Mouse (Mus musculus) cerebellum, postnatal 4 days (tissue): Measurements from ENCODE around the gene Mindy4.

Experiments
- DNase-seq, 2 experiments: peaks; one replicate each; pipeline ENCODE4 v3.0.0; 2022; ENCODE audit warnings: low spot score in 2 of 2, mixed read lengths in 1 of 2

Mindy4 gene

GRCm38 (mm10) chr6:55338934-55339825 is 136.0 kb downstream of the Mindy4 start:
- DNase-seq, result no peak

- no peak for DNase-seq
Observed at GRCm38 (mm10) chr6:55341688-55342087, 138.5 kb downstream of the Mindy4 start.

DNA sequence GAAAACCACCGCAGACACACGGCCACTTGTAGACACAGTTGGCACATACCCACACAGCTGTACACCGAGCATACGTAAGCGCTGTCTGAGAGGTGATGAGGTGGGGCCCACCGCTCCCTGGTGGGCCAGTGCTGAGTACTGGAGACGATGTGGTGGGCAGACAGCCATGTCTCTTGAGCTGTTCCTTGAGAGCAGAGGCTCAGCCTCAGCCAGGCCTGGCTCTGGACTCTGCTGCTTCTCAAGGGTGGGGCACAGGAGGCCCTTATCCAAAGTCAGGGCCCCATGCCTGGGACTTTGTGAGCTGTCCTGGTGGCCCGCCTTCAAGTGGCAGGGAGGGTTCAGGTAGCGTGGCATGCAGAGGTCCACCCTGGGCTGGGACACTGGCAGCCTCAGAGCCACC is 139.1 kb downstream of the Mindy4 start:
- no peak for DNase-seq

DNA sequence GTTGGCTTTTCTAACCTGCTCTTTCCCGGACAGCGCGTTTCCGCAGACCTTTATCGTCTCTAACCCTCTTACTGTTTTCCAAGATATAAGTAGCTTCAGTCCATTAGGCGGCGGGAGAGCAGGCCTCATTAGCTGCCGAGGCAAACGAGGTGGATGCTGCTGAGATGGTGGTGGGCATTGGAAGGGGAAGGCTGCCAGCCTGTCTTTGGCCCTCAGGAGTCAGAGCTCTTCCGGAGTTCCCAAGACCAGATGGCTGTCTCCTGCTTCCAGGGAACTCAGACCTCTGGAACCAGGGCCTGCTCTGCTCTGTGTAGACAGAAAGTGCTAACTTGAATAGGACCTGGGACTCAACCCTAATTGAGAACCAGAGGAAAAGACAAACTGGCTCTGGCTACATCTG is 140.3 kb downstream of the Mindy4 start:
- peak in 1 of 2 experiments; percentile 18 for DNase-seq

DNA sequence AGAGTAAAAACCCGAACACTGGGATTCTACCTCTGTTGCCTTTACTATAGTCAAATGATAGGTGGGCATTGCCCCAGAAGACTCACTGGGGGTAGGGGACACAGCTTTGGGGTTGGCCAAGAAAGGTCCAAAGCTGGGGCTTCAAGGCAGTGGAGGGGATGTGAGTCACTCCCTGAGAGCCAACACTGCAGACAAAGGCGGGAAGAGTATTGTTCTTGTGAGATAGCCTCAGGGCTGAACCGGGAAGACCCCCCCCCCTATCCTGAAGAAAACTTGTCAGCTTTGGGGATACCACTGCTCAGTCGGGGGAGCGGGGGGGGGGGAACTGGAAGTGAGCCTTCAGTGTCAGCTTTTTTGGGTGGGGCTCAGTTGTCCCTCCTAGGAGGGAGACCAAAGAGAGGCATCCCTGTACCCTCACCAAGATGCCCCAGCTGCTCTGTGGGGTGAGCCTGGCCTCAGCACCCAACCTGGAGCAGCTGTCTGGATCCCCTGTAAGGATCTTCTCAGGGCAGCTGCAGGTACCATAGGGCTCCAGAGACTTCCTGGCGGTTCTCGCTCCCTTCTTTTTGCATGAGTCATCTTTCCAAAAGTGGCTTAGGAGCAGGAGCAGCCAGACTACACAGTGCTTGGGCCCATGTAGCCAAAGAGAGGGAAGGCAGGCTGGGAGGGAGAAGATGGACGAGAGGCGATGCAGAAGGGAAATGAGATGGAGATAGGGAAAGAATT is 141.3 kb downstream of the Mindy4 start:
- peak in 1 of 2 experiments; percentile 13 for DNase-seq

- DNase-seq, result peak in 1 of 2 experiments; percentile 17
Observed at GRCm38 (mm10) chr6:55345264-55345663, 142.1 kb downstream of the Mindy4 start.

- DNase-seq, result no peak
Observed at GRCm38 (mm10) chr6:55346491-55346890, 143.3 kb downstream of the Mindy4 start.

DNA sequence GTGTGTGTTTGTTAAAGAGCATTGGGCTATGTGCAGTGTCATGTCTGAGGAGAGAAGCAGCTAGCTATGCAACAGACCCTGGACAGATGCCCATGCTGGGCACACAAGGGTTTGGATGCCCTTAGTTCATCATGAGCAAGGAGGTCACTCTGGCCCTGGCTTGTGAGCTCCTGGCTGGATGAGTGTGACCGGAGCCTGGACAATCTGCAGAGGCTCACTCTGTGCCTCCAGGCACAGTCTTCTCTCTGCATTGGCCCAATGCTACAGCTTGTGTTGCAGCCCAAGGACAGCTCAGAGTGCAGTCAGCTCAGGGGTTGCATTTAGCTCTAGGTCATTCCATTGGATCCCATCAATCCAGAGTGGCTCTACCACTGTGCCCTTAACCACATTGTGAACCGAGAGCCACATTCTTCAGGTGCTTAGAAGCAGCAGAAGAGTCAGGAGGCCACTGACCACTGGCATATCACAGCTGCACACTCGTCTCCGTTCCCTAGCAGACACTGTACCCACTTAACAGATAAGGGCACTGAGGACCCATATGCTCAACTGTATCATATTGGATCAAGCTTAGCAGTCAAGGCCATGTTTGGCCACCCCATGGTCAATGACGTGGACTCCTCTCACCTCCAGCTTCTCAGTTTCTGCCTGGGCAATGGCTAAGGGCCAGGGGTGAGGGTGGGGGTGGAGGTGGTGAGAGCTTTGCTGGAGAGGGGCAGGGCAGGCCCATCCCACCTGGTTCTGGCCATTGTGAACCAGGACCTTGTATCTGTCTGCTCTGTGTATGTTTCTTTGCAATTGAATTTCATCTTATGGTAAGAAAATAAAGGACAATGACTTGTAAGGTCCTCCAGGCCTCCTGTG is 144.8 kb downstream of the Mindy4 start:
- DNase-seq, result no peak

DNA sequence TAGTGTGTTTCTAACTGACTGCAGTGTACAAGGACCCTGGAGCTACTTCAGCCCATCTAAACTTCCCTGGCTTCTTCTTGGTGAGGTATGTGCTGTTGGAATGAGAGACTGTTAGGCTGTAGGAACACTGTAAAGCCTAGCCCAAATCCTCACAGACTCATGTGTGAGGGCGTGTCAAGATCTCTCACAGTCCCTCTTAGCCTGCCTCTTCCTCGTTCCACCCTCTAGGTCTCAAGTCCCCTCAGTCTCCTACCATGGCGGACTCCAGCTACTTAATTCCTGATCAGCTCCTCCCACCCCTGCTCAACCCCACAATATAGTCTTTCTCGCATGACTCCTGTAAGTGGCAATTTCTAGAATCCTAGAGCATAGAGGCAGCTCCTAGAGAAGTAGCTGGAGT is 146.0 kb downstream of the Mindy4 start:
- DNase-seq, result no peak

GRCm38 (mm10) chr6:55350383-55350952 is 147.3 kb downstream of the Mindy4 start:
- no peak for DNase-seq

DNA sequence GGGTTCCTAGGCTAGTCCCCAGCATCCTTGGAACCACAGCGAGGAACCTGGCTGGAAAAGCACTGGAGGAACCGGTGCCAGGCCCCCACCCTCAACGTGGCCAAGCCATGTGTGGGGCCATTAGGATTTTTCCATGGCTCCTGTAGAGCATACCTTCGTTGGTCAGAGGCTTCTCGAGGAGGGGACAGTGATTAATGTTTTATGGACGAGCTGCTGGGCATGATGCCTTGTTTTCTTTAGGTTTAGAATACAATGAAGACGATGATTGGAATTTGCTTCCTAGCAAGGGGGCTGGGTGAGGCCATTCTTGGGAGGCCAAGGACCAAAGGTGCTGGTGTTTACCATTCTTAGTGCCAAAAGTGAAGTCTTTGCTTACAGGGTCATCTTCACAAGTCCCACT is 148.5 kb downstream of the Mindy4 start:
- DNase-seq, result no peak

DNA sequence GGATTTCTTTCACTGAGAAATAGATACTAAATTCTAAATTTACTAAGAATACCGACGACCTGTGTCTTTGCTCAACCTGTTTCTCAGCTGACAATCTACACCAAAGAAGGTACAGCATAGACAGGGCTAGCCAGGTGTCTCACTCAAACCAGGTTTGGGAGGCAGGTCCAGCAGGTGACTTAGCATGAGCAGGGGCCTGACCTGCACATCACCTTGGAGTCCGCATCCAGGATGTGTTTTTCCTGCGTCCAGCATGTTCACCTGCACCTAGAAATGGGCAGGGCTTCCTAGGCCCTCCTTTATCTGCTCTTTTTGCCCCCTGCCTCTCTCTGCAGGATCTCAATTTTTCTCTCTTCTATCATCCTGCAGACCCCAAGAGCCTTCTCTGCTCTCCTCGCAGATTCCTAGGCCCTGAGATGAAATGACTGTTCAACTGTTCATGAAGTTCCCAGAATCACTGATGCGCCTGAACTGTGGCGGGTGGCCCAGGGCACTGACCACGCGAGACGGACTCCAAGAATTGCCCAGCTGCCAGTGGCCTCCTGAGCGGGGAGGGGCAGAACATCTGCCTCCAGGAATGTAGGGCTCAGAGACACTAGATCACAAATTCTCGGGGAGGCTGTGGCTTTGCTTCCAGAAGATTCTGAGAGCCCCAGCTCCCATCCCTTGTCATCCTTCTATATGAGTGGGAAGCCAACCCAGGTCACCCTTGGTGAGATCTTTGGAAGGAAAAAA is 150.7 kb downstream of the Mindy4 start:
- DNase-seq, result no peak

DNA sequence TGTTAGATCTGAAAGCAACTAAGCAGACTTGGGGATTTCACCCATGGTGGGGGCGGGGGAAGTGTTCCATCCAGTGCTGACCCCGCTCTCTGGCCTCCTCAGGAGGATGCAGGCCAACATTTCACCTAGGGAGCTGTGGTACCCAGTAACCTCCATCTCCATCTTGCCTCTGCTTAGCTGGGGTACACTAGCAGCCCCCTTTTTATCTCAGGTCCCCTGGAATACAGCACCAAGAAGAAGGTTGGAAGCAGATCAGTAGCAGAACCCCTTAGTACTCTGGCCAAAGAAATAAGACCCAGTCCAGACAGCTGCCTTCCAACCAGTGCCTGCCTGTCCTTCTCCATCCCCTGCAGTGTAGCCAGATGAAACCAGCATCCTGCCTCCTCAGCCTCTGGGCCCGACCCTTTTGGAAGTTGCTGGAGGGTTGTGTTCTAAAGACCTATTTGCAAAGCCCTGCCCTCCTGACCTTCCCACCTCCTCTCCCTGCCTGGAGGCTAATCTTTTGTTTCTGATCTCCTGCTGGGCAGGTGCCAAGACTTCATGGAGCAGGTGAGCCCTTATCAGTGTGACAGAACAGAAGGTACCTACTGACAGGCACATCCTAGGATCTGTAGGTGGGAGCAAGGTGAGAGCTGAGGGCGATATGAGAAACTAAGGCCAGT is 151.4 kb downstream of the Mindy4 start:
- DNase-seq, result no peak

DNA sequence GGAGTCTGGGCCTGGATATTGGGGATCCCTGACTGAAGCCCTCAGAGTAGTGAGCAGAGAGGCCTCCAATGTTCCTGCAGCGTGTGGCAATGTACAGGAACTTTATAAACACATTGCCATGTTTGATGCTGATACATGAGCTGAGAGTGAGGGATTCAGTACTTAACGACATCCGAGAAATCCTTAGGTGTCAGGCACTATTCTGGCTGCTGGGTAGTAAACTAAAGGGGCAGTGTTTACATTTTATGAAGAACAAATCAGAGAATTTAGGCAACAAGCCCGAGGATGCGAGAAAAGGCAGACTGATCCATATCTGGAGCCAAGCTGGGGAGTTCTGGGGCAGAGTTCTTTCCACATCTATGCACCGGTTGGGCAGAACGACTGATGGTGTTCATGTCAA is 152.4 kb downstream of the Mindy4 start:
- DNase-seq, result no peak

GRCm38 (mm10) chr6:55356017-55356703 is 153.0 kb downstream of the Mindy4 start:
- DNase-seq, result no peak

DNA sequence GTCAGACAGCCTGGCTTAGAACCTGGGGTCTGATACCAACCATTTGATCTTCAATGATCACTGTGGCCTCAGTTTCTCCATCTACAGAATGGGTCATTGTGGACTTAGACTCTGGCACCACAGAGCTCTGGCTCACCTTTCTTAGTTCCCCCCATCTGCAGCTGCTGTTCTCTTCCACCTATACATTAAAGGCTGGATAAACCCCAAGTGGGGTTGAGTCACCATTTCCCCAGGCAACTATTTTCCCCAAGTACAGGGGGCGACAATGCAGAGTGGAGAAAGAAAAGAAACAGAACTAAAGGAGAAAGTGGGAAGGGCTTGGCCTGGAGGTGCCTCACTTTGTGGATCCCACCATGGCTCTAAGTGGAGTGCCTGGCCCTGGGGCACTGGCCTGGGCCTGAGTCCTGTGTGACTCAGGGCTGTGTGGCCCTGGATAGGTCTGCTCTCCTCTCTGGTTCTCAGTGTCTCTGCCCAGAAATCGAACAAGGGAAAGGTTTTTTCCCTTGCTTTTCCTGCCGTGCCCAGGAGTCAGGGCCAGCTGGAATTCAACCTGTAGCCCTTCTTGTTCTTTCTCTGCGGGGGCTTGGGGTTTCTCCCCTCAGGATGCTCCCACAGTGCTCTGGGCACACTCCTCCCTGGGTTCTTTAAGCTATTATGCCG is 153.9 kb downstream of the Mindy4 start:
- no peak for DNase-seq

GRCm38 (mm10) chr6:55357636-55358031 is 154.5 kb downstream of the Mindy4 start:
- DNase-seq, result no peak

DNA sequence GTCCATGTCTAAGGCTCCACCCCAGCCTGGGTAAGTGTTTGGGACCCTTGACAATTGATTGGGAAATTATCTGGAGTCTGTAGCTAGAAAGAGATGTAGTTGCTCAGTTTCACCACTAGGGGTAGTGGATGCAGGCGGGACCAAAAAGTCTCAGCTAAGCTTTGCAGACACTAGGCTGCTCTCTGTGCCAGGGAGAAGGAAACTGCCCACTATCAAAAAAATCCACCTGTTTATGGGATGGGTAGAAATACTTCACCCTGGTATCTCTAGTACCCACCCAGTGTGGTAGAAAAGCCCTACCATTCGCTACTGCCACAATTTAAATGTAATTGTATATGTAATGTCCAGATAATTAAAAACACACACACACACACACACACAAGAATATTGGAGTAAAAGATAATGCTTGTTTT is 155.6 kb downstream of the Mindy4 start:
- DNase-seq, result no peak

- no peak for DNase-seq
Observed at GRCm38 (mm10) chr6:55362663-55363062, 159.5 kb downstream of the Mindy4 start.
